Mouse (Mus musculus) small intestine, adult 2 months (tissue): ENCODE measurements around the gene Zfp637. TPM values are rescaled to one million over a fixed set of nuclear protein-coding genes. Genes with fewer than 3 reads are reported as not detected.

ENCODE experiments used
- H3K27ac ChIP-seq: fragments of 200-500 bp; 2 replicates; pipeline ENCODE4 v1.5.1; 2012; ENCODE audit warnings: low read depth, low read length, control low read depth, inconsistent platforms; ENCODE audit not compliant: insufficient read depth
- H3K27me3 ChIP-seq: fragments of 200-500 bp; 2 replicates; pipeline ENCODE4 v1.6.1; 2012; ENCODE audit warnings: mild to moderate bottlenecking, moderate library complexity, low read length, inconsistent platforms; ENCODE audit not compliant: control insufficient read depth, insufficient read depth
- H3K36me3 ChIP-seq: fragments of 200-500 bp; 2 replicates; pipeline ENCODE4 v1.6.1; 2012; ENCODE audit warnings: mild to moderate bottlenecking, low read length, control low read depth, inconsistent platforms; ENCODE audit not compliant: control insufficient read depth, insufficient read depth
- H3K4me1 ChIP-seq: fragments of 200-500 bp; 2 replicates; pipeline ENCODE4 v1.6.1; 2012; ENCODE audit warnings: low read length, inconsistent platforms, mixed read lengths; ENCODE audit not compliant: control insufficient read depth, insufficient read depth, insufficient read length
- H3K4me3 ChIP-seq: fragments of 200-500 bp; 2 replicates; pipeline ENCODE4 v1.5.1; 2012; ENCODE audit warnings: low read depth, mild to moderate bottlenecking, control low read depth, inconsistent platforms, low read length, moderate library complexity
- CTCF ChIP-seq: fragments of 200-500 bp; IDR thresholded peaks from 2 replicates; pipeline ENCODE4 v1.5.1; 2012; ENCODE audit warnings: low read depth, mild to moderate bottlenecking, control low read depth, inconsistent platforms, low read length, moderate library complexity, mixed read lengths; ENCODE audit not compliant: insufficient replicate concordance, insufficient read length; ENCODE audit errors: extremely low read depth
- POLR2A ChIP-seq: fragments of 200-500 bp; IDR thresholded peaks from 2 replicates; pipeline ENCODE4 v1.6.1; 2012; ENCODE audit warnings: low read depth, mild to moderate bottlenecking, control low read depth, inconsistent platforms, low read length, moderate library complexity
- WGBS: fragments of 180-500 bp; shearing (Covaris S2); methylation state at CpG from one replicate; pipeline ENCODE4 v1.1.7; 2018; 5-methylcytosine and 5-hydroxymethylcytosine counted together
- polyA plus RNA-seq: library from polyadenylated mRNA; depleted of rRNA; stranded (reverse); fragments of >200 nt; gene quantifications from 2 replicates; pipeline ENCODE4 v1.2.3, GENCODE M21; 2012; rRNA removed

Gene Zfp637
- polyA plus RNA-seq: 8.0 and 15.9 TPM in 2 replicates

DNA sequence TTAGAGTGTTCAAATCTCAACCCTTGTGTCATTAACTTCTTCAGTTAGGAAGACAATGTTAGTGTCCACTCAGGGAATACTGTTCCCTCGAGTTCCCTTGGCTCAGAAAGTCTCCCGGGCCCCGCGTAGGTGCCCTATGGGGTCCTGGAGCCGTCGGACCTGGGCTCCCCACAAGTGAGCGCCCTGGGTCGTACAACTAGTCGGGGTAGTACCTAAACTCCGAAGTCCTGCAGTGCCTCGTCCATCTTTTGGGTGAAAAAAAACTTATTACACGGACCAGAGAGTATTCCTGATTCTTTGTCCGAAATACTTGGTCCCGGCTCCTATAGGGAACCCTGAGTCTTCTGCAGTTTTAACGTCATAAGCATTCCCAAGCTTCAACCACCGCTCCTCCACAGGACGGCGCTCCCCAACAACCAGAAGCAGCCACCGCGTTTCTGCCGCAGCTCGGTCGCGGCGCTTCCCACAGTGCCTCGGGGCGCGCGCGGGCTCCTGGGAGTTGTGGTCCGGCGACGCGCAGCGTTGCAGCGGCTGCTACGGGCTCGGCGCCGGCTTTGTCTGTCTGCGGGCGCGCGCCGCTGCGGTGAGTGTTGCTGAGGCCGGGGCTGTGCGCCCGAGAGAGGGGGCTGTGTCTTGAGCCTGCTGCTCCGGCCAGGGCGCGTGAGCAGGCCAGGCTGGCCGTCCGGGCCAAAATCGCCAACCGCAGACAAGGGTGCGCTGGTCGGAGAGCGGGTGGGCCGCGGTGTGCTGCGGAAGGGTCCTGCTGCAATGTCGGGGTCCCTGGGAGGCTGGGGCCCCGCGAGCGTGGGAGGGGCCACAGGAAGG is at the start of gene Zfp637:
Zfp637 (plus strand) TSS at position 495 of the 825 bp plus-strand sequence.
- peaks cover 14% of the 10 kb centered on the region for H3K36me3 ChIP-seq
- TF ChIP-seq POLR2A (peak; percentile 32; the same call in 1 of the 2 replicates), CTCF (peak; percentile 45; the same call in 1 of the 2 replicates)
- WGBS: under 1% methylated on average over 66 of the region's 66 CpGs
- H3K27ac ChIP-seq: peak within 1 kb of the TSS; percentile 70
- peak within 1 kb of the TSS; percentile 88 for H3K4me3 ChIP-seq
- 0 out of 2 replicates have a peak, but pooled peaks cover 2% of the 10 kb centered on the region for H3K4me1 ChIP-seq
- H3K27me3 ChIP-seq: no peaks in the 10 kb centered on the region

GRCm38 (mm10) chr6:117795251-117795650 is 45.7 kb upstream of the Zfp637 start:
- Histone ChIP-seq H3K4me1 (no peaks in the 10 kb centered on the region), H3K27ac (no peak overlapping the region), H3K36me3 (no peaks in the 10 kb centered on the region), H3K4me3 (no peak overlapping the region), H3K27me3 (no peaks in the 10 kb centered on the region)
- 90% methylated on average over 3 of the region's 3 CpGs for WGBS
- no peak for TF ChIP-seq POLR2A
- no peak for TF ChIP-seq CTCF

DNA sequence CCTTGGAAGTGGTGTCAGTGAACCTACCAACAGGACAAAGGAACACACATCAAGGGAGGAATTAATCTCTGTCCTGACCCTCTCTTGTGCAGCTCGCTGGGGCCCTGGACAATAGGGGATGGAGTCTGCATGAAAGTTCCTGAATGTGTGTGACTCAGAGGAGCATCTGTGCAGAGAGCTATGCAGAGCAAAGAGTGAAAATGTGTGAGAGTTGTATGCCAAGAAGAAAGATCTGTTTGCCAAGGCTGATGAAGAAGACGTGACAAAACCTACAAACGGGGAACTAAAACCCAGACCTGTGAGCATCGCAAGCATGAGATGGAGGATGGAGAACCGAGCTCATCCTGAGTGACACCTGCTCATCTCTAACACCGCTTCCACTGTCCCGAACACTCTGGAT is 40.2 kb upstream of the Zfp637 start:
- WGBS: 87% methylated on average over 7 of the region's 7 CpGs
- Histone ChIP-seq H3K4me3 (no peak overlapping the region), H3K4me1 (no peaks in the 10 kb centered on the region), H3K27me3 (no peaks in the 10 kb centered on the region), H3K36me3 (no peaks in the 10 kb centered on the region), H3K27ac (no peak overlapping the region)
- TF ChIP-seq POLR2A (no peak), CTCF (no peak)

- H3K4me1 ChIP-seq: no peaks in the 10 kb centered on the region
- no peak for TF ChIP-seq POLR2A
- no peak for TF ChIP-seq CTCF
- 69% methylated on average over 6 of the region's 6 CpGs for WGBS
Observed at GRCm38 (mm10) chr6:117801801-117802200, 39.2 kb upstream of the Zfp637 start.

GRCm38 (mm10) chr6:117807756-117808155 is 33.2 kb upstream of the Zfp637 start:
- no peak for TF ChIP-seq CTCF
- no peak for TF ChIP-seq POLR2A
- 72% methylated on average over 1 of the region's 1 CpGs for WGBS
- Histone ChIP-seq H3K4me1 (no peaks in the 10 kb centered on the region), H3K36me3 (no peaks in the 10 kb centered on the region), H3K27me3 (no peaks in the 10 kb centered on the region), H3K27ac (no peak overlapping the region), H3K4me3 (no peak overlapping the region)

More at GRCm38 (mm10) chr6:117801801-117802200, 39.2 kb upstream of the Zfp637 start:
- Histone ChIP-seq H3K27ac (no peak overlapping the region), H3K4me3 (no peak overlapping the region), H3K27me3 (no peaks in the 10 kb centered on the region), H3K36me3 (no peaks in the 10 kb centered on the region)

DNA sequence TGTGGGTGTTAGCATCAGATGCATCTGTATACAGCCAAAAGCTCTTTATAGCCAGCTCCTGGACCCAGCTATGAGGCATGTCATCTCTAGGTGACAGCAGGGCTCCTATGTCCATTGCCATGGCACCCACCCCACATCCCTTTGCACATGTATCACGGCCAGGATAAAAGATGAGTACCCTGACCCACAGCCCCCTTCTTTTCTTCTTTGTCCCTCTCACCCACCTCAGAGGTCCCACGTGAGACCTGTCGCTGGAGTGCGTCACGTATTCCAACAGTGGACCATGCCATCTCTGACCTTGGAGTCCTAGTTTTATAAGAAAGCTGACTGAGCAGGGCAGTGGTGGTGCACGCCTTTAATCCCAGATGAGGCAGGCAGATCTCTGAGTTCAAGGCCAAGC is 31.2 kb upstream of the Zfp637 start:
- Histone ChIP-seq H3K4me3 (no peak overlapping the region), H3K36me3 (no peaks in the 10 kb centered on the region), H3K4me1 (no peaks in the 10 kb centered on the region), H3K27me3 (no peaks in the 10 kb centered on the region), H3K27ac (no peak overlapping the region)
- TF ChIP-seq POLR2A (no peak), CTCF (no peak)
- WGBS: 90% methylated on average over 6 of the region's 6 CpGs

- Histone ChIP-seq H3K4me1 (no peaks in the 10 kb centered on the region), H3K4me3 (no peak overlapping the region), H3K36me3 (no peaks in the 10 kb centered on the region), H3K27me3 (no peaks in the 10 kb centered on the region), H3K27ac (no peak overlapping the region)
- TF ChIP-seq CTCF: no peak
- 69% methylated on average over 4 of the region's 4 CpGs for WGBS
Observed at GRCm38 (mm10) chr6:117810717-117811116, 30.3 kb upstream of the Zfp637 start.

DNA sequence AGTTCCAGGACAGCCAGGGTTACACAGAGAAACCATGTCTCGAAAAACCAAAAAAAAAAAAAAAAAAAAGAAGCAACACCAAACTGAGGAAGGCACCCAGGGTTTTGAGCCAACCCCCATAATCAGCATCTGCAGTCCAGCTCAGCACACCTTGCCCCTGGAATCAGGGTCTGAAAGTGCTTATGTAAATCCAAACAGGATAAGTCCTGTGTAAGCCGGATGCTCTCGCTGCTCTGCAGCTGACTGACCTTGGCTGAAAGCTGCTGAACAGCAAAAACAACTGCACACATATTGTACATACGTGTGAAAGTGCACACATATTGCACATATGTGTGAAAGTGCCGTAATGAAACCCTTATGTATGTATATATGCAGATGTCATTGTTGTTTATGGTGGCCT is 29.7 kb upstream of the Zfp637 start:
- Histone ChIP-seq H3K36me3 (no peaks in the 10 kb centered on the region), H3K4me1 (no peaks in the 10 kb centered on the region), H3K4me3 (no peak overlapping the region), H3K27ac (no peak overlapping the region), H3K27me3 (no peaks in the 10 kb centered on the region)
- no peak for TF ChIP-seq POLR2A
- TF ChIP-seq CTCF: no peak
- 70% methylated on average over 5 of the region's 5 CpGs for WGBS
